Mouse (Mus musculus) urinary bladder, postnatal 36 days (tissue): ENCODE measurements around the gene Adamts17.

Experiments used
- DNase-seq, 2 experiments: peaks; one replicate each; pipeline ENCODE4 v3.0.0; 2022; ENCODE audit warnings: low spot score in 2 of 2, mixed read lengths in 1 of 2

Gene Adamts17

DNA sequence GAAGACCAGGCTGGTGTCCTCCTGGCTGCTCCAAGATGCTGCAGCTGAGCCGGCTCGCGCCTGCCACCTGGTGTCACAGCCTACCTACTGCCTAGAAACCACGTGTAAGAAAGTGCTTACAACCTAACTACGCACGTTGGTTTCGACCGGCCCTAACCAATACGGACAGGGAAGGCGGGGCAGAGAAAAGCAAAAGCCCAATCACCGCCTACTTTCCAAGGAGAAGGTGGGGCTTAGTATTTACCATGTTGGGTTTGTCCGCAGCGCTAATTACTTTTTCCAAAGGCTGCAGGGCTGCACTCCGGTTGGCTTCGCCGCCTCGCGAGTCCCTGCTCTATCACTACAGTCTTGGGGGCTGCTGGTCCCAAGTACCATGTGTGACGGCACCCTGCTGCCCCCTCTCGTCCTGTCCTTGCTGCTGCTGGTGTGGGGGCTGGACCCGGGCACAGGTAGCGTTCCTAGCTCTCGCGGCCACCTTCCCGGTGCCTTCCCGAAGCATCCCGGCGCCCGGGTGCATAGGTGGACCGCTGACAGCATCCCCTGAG is at the start of gene Adamts17:
Gene Adamts17 (plus strand): TSS at position 273 of the 545 bp plus-strand sequence.
- DNase-seq, result peak; percentile 84 to 92

DNA sequence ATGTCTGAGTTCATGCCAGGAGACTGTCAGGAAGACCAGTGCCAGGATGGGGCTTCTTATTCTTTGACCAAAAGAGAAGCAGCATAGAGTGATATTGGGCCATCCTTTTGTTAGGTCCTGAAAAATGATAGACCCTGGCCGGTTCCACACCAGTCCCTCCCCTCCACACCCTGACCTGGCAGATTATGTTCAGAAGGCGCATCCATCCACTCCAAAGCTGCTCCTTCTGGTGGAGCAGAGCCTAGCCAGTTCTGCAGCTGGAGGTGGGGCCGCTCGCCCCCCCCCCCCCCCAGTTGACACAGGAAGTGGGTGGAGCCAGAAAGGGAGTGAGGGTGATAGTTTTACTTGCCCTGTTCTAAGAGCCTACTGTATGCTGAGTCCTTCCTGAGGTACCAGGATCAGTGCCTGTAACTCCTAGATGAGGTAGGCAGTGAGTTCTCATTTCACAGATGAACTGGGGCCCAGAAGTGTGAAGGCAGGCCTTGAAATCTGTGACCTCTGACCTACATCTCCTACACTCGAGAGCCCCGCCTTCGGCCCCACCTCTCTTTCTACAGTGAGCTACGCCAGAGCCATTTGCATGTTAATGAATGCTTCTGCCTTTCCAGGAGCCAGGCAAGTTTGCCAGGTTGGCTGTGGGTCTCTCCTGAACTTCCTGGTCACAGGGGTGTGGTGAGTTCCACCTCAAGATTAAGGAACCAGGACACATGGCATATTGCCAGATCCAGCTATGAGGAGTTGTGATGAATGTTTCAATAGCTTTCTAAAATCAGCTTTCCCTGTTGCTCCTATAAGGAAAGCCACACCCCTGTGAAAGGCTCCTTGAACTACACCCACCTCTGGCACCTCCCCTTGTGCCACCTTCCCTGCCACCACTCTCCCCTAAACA is 49.4 kb upstream of the Adamts17 start:
- DNase-seq, result peak; percentile 22 to 40

GRCm38 (mm10) chr7:66791022-66791421 is 48.5 kb upstream of the Adamts17 start:
- no peak for DNase-seq

- no peak for DNase-seq
Measured at GRCm38 (mm10) chr7:66796909-66797308, 42.6 kb upstream of the Adamts17 start.

DNA sequence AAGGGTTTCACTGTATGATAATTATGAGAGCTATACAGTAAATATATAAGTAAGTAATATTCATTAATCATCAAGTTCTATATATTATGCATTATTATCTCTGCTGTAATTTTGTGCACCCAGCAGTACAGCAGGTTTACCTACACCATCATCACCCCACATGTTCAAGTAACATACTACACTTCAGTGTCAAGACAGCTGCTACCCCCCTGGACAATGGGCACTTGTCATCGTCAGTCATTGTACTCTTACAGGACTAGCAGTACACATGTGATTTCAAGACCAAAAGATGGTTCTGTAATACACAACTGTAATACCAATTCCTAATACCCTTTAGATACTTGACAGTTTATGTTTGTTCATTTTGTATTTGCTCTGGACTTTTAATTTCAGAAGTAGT is 42.2 kb upstream of the Adamts17 start:
- DNase-seq, result no peak

- no peak for DNase-seq
Measured at GRCm38 (mm10) chr7:66798826-66799225, 40.7 kb upstream of the Adamts17 start.

DNA sequence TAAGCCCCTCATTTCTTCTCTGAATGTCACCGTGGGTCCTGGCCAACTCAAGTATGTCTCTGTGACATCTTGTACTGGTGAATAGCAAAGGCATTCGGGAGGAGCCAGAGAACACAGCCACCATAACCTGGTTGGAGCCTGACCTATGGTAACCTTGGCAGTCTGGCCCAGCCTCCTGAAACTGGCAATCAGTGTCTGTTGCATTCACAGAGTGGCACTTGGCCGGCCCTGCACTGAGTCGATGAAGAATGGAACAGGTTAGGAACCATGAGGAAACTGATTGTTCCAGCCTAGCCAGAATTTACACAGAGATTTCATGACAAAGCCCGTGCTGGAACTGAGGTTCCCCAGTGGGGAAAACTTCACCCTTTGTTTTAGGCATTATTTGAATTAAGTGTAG is 38.8 kb upstream of the Adamts17 start:
- DNase-seq, result no peak

- DNase-seq, result no peak
Measured at GRCm38 (mm10) chr7:66801785-66802184, 37.8 kb upstream of the Adamts17 start.

GRCm38 (mm10) chr7:66803798-66804197 is 35.7 kb upstream of the Adamts17 start:
- DNase-seq, result no peak

DNA sequence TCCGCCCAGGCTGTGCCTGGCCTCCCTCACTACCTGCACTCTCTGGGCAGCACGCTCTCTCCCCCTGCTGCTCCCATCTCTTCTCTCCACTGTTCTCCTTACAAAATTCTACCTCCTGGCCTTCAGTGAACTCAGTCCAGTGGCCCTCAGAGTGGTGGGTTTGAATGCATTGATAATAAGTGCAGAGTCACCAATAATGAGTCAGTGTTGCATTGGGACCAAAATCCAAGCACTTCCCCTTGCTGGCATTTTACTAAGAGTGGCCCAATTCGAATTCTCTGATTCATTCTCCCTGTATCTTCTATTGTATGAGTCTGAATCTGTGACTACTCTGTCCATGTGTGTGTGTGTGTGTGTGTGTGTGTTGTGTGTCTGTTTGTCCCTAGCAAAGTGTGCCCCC is 32.7 kb upstream of the Adamts17 start:
- no peak for DNase-seq

DNA sequence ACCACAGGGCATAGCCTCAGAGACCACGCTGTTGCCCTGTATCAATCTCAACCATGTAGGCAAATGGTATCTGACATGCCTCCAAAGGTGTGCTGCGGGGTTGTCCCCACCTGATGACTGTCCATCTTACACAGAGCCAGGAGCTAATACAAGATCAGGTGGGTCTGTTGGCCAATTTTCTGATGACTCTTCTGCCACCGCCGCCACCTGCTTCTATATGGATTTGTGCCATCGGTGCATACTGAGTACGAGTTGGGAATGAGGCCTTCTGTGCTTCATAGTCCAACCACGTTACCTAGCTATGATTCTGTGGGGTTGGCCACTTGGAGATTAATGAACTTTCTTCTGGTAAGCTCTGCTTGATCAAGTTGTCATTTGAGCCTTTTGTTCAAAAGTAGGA is 29.1 kb upstream of the Adamts17 start:
- DNase-seq, result no peak

GRCm38 (mm10) chr7:66811294-66811693 is 28.2 kb upstream of the Adamts17 start:
- no peak for DNase-seq

DNA sequence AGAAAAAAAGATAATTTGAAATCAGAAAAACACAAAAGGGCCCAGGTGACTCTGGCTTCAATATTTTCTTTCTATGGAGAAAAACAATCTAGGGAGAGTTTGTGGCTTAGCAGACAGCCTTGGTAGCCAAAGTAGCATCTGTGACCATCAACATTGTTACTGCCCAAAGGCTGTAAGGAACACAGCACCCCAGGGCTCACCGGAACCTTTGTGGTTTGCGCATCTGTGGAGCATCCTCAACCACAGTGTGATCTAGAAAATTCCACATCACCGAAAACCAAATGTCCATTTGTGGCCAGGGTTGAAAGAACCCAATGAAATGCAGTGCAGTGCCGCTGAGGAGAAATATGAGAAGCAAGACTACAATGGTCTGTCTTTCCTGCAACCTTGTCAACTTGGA is 27.2 kb upstream of the Adamts17 start:
- no peak for DNase-seq

GRCm38 (mm10) chr7:66812737-66813136 is 26.8 kb upstream of the Adamts17 start:
- DNase-seq, result no peak

- no peak for DNase-seq
Measured at GRCm38 (mm10) chr7:66813172-66813571, 26.4 kb upstream of the Adamts17 start.

DNA sequence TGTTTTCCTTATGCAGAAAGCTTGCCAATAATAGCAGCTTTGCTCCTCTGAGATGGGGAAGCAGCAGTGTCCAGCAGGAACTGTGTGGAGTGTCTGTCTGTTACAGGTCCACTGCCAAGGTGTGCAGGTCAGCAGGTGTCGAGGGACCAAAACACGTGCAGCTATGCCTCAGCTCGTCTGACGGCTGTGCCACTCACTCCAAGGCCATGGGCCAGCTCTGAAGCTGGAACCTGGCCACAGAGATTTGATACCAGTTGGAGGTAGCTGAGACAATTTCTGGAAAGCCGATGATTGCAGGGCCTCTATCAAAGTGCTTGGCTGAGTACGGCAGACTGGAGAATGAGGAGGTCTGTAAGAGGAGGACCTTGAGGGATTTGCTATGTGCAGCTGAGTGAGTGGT is 24.0 kb upstream of the Adamts17 start:
- DNase-seq, result no peak

DNA sequence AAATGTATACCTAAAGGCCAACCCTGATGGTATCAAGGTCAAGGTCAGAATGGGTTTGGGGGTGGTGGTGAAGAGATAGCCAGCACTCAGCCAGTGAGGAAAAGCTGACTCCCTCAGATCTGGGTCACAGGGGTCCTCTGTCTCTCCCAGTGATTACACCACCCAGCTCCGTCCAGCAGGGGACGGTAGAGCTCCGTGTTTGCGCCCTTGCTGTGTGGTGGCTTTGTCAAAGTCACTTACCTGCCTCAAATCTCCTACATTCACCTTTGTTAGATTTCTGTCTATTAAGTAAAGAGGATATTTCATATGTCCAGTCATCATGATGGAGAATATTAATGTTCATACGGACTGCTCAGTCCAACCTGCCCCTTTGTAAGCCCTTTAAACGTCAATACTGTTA is 19.5 kb upstream of the Adamts17 start:
- DNase-seq, result peak in 1 of 2 experiments; percentile 24

DNA sequence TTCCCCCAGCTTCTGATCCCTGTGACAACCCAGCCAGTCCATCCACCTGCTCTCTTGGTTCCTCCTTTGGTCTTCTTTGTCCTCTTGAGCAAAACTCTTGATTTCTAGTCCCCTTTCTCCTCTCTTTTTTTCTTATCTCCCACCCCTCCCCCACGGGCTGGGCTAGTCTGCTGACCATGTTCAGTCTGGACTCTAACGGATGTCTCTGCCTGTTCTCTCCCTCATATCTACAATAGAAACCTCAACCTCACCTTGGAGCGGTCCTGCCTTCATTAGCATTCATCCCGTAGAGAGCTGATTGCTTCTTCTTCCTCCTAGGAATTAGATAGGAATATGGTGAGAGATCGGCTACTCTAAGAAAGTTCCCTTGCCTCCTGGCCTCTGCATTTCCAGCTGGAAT is 8.7 kb upstream of the Adamts17 start:
- no peak for DNase-seq

DNA sequence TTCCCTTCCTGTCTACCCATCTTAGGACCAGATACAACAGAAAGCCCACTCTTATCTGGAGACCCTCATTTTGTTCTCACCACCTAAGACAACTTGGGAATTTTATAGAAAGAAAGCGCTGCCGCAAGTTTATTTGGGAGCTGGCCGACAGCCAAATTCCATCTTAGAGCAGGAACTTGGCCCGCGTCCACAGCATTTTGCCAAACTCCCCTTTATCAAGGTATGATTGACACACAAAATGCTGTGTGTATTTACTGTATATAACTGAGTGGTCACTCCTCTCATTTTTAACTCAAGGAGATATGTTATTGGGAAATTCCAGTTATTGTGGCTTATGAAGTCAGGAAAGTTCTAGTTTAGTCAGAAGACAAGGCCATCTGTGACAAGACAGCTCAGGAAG is 8.2 kb upstream of the Adamts17 start:
- peak in 1 of 2 experiments; percentile 30 for DNase-seq

- peak; percentile 20 to 26 for DNase-seq
Measured at GRCm38 (mm10) chr7:66840008-66840719, 629 bp downstream of the Adamts17 start.

DNA sequence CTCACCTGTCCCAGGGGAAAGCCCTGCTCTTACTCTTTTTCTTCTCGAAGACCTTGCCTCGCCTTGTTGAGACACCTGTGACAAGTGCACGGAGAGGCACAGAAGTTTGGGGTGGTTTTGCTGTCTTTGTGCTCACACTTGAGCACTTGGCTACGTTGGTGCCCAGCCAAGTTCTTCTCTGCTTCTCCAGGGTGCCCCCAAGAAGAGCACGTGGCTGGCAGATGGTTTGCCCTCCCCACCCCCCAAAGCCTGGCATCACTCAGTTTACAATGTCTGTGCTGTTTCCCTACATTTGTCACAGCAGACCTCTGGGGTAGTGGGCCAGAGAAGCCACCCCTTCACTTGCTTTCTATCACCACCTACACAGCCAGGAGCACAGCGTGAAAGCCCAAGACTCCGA is 1.6 kb downstream of the Adamts17 start:
- DNase-seq, result no peak

DNA sequence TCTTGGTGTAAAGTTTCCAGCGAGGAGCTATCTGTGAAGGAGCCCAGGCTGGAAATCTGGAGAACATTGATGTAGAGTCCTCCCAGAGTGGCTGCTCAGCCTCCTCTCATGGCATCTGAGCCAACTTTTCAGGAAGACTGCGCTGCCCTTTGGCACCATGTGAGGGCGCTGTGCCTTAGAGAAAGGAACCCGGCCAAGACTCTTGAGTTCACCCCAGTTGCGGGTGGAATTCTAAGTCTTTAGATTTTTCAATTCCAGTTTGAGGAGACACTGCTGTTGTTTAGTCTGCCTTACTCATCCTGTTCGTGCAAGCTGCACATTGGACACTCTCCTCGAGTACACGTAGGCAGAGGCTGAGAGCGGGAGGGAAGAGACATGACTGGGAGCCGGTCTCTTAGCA is 2.5 kb downstream of the Adamts17 start:
- DNase-seq, result peak; percentile 77 to 78

DNA sequence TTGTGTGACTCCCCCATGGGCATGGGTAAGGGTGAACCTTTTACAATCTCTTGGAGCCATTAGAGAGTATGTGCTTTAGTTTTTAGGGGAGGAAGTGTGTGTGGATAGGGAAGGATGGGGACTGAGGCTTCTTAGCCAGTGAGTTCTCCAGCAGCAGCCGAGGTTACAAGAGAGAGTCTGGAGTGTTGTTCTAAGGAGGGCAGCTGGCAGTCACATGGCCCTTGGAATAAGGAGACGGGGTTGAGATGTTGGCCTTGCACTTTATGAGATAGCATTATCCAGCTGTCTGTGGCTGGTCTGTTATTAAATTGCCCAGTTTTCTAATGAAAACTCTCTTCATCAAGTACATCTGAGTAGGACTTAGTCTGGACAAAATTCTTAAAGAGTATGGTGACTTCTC is 4.3 kb downstream of the Adamts17 start:
- DNase-seq, result no peak
